Mouse (Mus musculus) CH12.LX (cell line): Measurements from ENCODE around the gene Hist1h1d. TPM values are rescaled to one million over a fixed set of nuclear protein-coding genes. Genes with fewer than 3 reads are reported as not detected.

Source experiments
- DNase-seq: peaks from one replicate; pipeline ENCODE4 v3.0.0-alpha.2; 2013; ENCODE audit errors: extremely low read depth
- H3K27ac ChIP-seq: 2 replicates; pipeline ENCODE4 v1.5.1; 2012; ENCODE audit warnings: low read depth, mild to moderate bottlenecking, control low read depth, moderate library complexity; ENCODE audit not compliant: insufficient read depth
- H3K27me3 ChIP-seq: replicated peaks from 2 replicates; pipeline ENCODE3; 2012; ENCODE audit warnings: inconsistent platforms
- H3K36me3 ChIP-seq, 2 experiments: replicated peaks in 1 of 2; 2 replicates each; pipeline versions ENCODE3 to v1.6.1; 2012; ENCODE audit warnings: inconsistent platforms in 1 of 2, low read length in 1 of 2, mild to moderate bottlenecking in 1 of 2, mixed read lengths in 1 of 2, moderate library complexity in 1 of 2; ENCODE audit not compliant: control insufficient read depth in 1 of 2, insufficient read depth in 1 of 2
- H3K4me1 ChIP-seq, 2 experiments: 2 replicates each; pipeline ENCODE4 v1.6.1; 2012; ENCODE audit warnings: inconsistent platforms in 1 of 2, moderate library complexity in 1 of 2; ENCODE audit not compliant: insufficient read depth in 2 of 2, control insufficient read depth in 1 of 2
- H3K4me2 ChIP-seq: 2 replicates; pipeline ENCODE4 v1.6.1; 2012; ENCODE audit warnings: low read depth, mild to moderate bottlenecking, control low read depth; ENCODE audit not compliant: poor library complexity, insufficient read depth, severe bottlenecking
- H3K4me3 ChIP-seq, 3 experiments: fragments of 150-350 bp in 1 of 3; sonication (generic) in 1 of 3; replicated peaks in 1 of 3; 2 replicates each; pipeline versions ENCODE3 to v1.5.1; 2011 to 2012; ENCODE audit warnings: low read depth in 2 of 3, low read length in 2 of 3, mild to moderate bottlenecking in 2 of 3, moderate library complexity in 2 of 3, control low read depth in 1 of 3, improper control_type of control experiment in 1 of 3, inconsistent platforms in 1 of 3, mixed read lengths in 1 of 3; ENCODE audit not compliant: poor library complexity in 1 of 3
- H3K79me2 ChIP-seq: replicated peaks from 2 replicates; pipeline ENCODE4 v1.6.1; 2012; ENCODE audit warnings: mild to moderate bottlenecking, moderate library complexity; ENCODE audit not compliant: control insufficient read depth, poor library complexity, insufficient read depth, severe bottlenecking; ENCODE audit errors: extremely low read depth
- H3K9ac ChIP-seq: 2 replicates; pipeline ENCODE4 v1.6.1; 2012; ENCODE audit warnings: low read depth, mild to moderate bottlenecking, control low read depth, moderate library complexity; ENCODE audit not compliant: insufficient read depth
- H3K9me3 ChIP-seq: replicated peaks from 2 replicates; pipeline ENCODE3; 2012; ENCODE audit warnings: low read length, inconsistent platforms, mixed read lengths
- CTCF ChIP-seq, 2 experiments: IDR thresholded peaks in 1 of 2; conservative IDR thresholded peaks in 1 of 2; 2 replicates each; pipeline ENCODE4 v1.5.1; 2011 to 2012; ENCODE audit warnings: low read depth in 2 of 2, low read length in 2 of 2, improper control_type of control experiment in 1 of 2, inconsistent platforms in 1 of 2, mild to moderate bottlenecking in 1 of 2, moderate library complexity in 1 of 2
- ELF1 ChIP-seq: IDR thresholded peaks from 2 replicates; pipeline ENCODE4 v1.6.1; 2014; ENCODE audit warnings: low read depth, mild to moderate bottlenecking, inconsistent platforms, low read length, improper control_type of control experiment
- ETS1 ChIP-seq: conservative IDR thresholded peaks from 2 replicates; pipeline ENCODE4 v1.6.1; 2012; ENCODE audit warnings: low read depth, mild to moderate bottlenecking, inconsistent platforms, low read length, improper control_type of control experiment, moderate library complexity
- GABPA ChIP-seq: IDR thresholded peaks from 2 replicates; pipeline ENCODE4 v1.6.1; 2012; ENCODE audit warnings: low read depth, low read length, improper control_type of control experiment, inconsistent platforms; ENCODE audit not compliant: insufficient replicate concordance
- HCFC1 ChIP-seq: IDR thresholded peaks from 2 replicates; pipeline ENCODE4 v1.6.1; 2012; ENCODE audit warnings: low read depth, mild to moderate bottlenecking, inconsistent platforms, low read length, improper control_type of control experiment
- JUN ChIP-seq: IDR thresholded peaks from 2 replicates; pipeline ENCODE4 v1.6.1; 2011; ENCODE audit warnings: low read depth, mild to moderate bottlenecking, low read length, improper control_type of control experiment, moderate library complexity; ENCODE audit not compliant: insufficient read depth
- MAFK ChIP-seq: IDR thresholded peaks from 2 replicates; pipeline ENCODE4 v1.6.1; 2011; ENCODE audit warnings: low read length, improper control_type of control experiment; ENCODE audit not compliant: insufficient replicate concordance
- MAX ChIP-seq: IDR thresholded peaks from 2 replicates; pipeline ENCODE4 v1.6.1; 2011; ENCODE audit warnings: low read length, improper control_type of control experiment
- MAZ ChIP-seq: IDR thresholded peaks from 2 replicates; pipeline ENCODE4 v1.6.1; 2012; ENCODE audit warnings: low read depth, mild to moderate bottlenecking, inconsistent platforms, low read length, improper control_type of control experiment, moderate library complexity
- MEF2A ChIP-seq: IDR thresholded peaks from 2 replicates; pipeline ENCODE4 v1.6.1; 2014; ENCODE audit warnings: low read depth, mild to moderate bottlenecking, inconsistent platforms, low read length, improper control_type of control experiment, borderline replicate concordance
- MXI1 ChIP-seq: IDR thresholded peaks from 2 replicates; pipeline ENCODE4 v1.6.1; 2011; ENCODE audit warnings: mild to moderate bottlenecking, low read depth, low read length, improper control_type of control experiment
- MYC ChIP-seq: IDR thresholded peaks from 2 replicates; pipeline ENCODE4 v1.6.1; 2011; ENCODE audit warnings: low read depth, mild to moderate bottlenecking, improper control_type of control experiment, low read length
- NELFE ChIP-seq: IDR thresholded peaks from 2 replicates; pipeline ENCODE4 v1.6.1; 2011; ENCODE audit warnings: low read depth, low read length, improper control_type of control experiment
- NRF1 ChIP-seq: IDR thresholded peaks from 2 replicates; pipeline ENCODE4 v1.6.1; 2014; ENCODE audit warnings: low read depth, mild to moderate bottlenecking, inconsistent platforms, low read length, improper control_type of control experiment, moderate library complexity
- POLR2A ChIP-seq: IDR thresholded peaks from 2 replicates; pipeline ENCODE4 v1.6.1; 2011; ENCODE audit warnings: low read depth, mild to moderate bottlenecking, improper control_type of control experiment, low read length
- POLR2AphosphoS2 ChIP-seq: IDR thresholded peaks from 2 replicates; pipeline ENCODE4 v1.6.1; 2011; ENCODE audit warnings: low read depth, low read length, improper control_type of control experiment
- RAD21 ChIP-seq: IDR thresholded peaks from 2 replicates; pipeline ENCODE4 v1.6.1; 2011; ENCODE audit warnings: low read depth, mild to moderate bottlenecking, low read length, improper control_type of control experiment, moderate library complexity
- RCOR1 ChIP-seq: conservative IDR thresholded peaks from 2 replicates; pipeline ENCODE4 v1.6.1; 2012; ENCODE audit warnings: low read depth, mild to moderate bottlenecking, inconsistent platforms, low read length, improper control_type of control experiment
- SMC3 ChIP-seq: IDR thresholded peaks from 2 replicates; pipeline ENCODE4 v1.6.1; 2011; ENCODE audit warnings: low read depth, low read length, improper control_type of control experiment
- TCF12 ChIP-seq: IDR thresholded peaks from 2 replicates; pipeline ENCODE4 v1.6.1; 2014; ENCODE audit warnings: low read depth, mild to moderate bottlenecking, inconsistent platforms, low read length, improper control_type of control experiment
- UBTF ChIP-seq: IDR thresholded peaks from 2 replicates; pipeline ENCODE4 v1.6.1; 2012; ENCODE audit warnings: low read depth, mild to moderate bottlenecking, inconsistent platforms, low read length, improper control_type of control experiment, moderate library complexity
- USF1 ChIP-seq: IDR thresholded peaks from 2 replicates; pipeline ENCODE4 v1.6.1; 2014; ENCODE audit warnings: low read depth, mild to moderate bottlenecking, inconsistent platforms, low read length, improper control_type of control experiment
- USF2 ChIP-seq: conservative IDR thresholded peaks from 2 replicates; pipeline ENCODE4 v1.6.1; 2011; ENCODE audit warnings: low read depth, low read length, improper control_type of control experiment
- ZKSCAN1 ChIP-seq: IDR thresholded peaks from 2 replicates; pipeline ENCODE4 v1.6.1; 2012; ENCODE audit warnings: low read depth, inconsistent platforms, low read length, improper control_type of control experiment, borderline replicate concordance
- ZMIZ1 ChIP-seq: IDR thresholded peaks from 2 replicates; pipeline ENCODE4 v1.6.1; 2012; ENCODE audit warnings: low read depth, mild to moderate bottlenecking, inconsistent platforms, low read length, improper control_type of control experiment
- dilution Hi-C: fragments of 300-500 bp; cut with MboI; formaldehyde crosslinking; loops from 2 replicates; pipeline ENCODE4 v1.14.3; 2020; ENCODE audit warnings: low sequenced_read_pairs; ENCODE audit not compliant: extremely low pct_unique_long_range_greater_than_20kb, extremely low pct_ligation_motif_present
- in situ Hi-C: fragments of 300-500 bp; cut with MboI; formaldehyde crosslinking; loops from 3 replicates; pipeline ENCODE4 v1.14.3; 2019; ENCODE audit warnings: low sequenced_read_pairs, low pct_ligation_motif_present, low pct_unique_long_range_greater_than_20kb, mixed read lengths
- polyA plus RNA-seq: library from polyadenylated mRNA; unstranded; fragments of >175 nt; gene quantifications from 2 replicates; pipeline ENCODE4 v1.2.1, GENCODE M21; 2012; ENCODE audit warnings: low read depth; ENCODE audit not compliant: insufficient read length
- total RNA-seq, 2 experiments: library from RNA; depleted of rRNA; stranded (reverse); fragments of 300-350 nt in 1 of 2; fragments of >200 nt in 1 of 2; gene quantifications; 2 replicates each; pipeline ENCODE4 v1.2.3; 2012 to 2014

The Hist1h1d gene
- total and polyA plus RNA-seq, 3 experiments, result 0.14 to 112 (median 2.3) TPM

DNA sequence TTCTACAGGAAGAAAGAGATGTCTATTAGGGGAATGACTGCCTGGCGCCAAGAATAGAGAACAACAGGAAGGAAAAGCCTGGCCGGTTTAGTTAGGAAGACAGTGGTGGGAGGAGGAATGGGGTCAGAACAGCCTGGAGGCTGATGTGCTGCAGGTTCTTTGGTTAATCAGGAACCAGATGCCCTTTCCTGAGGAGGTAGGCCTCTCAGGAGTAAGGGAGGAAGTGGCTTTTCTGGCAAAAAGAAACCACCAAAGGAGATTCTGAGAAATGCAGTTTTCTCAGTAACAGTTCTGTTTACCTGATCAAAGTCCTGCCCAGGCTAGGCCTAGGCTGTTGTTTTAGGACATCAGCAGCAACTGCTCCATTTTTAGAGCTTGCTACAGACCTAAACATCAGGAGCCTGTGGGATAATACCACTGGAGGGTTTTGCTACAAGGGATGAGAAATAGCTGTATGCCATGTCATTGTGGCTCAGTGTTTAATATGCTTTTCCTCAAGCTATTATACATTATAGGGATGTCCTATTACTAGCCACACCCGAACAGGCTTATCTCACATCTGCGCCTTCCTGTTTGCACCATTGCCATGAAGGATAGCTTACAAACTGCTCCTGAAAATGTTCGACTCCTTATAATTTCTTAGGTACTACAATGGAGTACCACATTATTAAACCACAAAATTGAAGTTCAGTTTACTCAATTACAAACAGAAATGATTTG is 40.1 kb downstream of the Hist1h1d start:
- dilution Hi-C loops, result no loop called here
- peaks cover 2 to 47% of the 10 kb centered on the region in 2 experiments; a peak in 3 of 4 replicates for H3K4me1 ChIP-seq
- no peak overlapping the region for H3K4me2 ChIP-seq
- TF ChIP-seq ZMIZ1 (no peak), MEF2A (no peak), HCFC1 (no peak), USF2 (no peak), ZKSCAN1 (no peak), RAD21 (no peak), MAX (no peak), MAZ (no peak)
- H3K79me2 ChIP-seq, result no peaks in the 10 kb centered on the region
- no peak overlapping the region; the same call in 1 of the 2 replicates for H3K9ac ChIP-seq
- H3K36me3 ChIP-seq, result no peaks in the 10 kb centered on the region
- H3K27ac ChIP-seq, result no peak overlapping the region
- no peaks in the 10 kb centered on the region for H3K9me3 ChIP-seq
- H3K4me3 ChIP-seq, result no peak overlapping the region
- in situ Hi-C loops, result loop anchor here (5.0 kb wide), 1 partner anchor 161 kb away; no protein-coding TSS in a partner anchor
- no peak for DNase-seq
- no peaks in the 10 kb centered on the region for H3K27me3 ChIP-seq

DNA sequence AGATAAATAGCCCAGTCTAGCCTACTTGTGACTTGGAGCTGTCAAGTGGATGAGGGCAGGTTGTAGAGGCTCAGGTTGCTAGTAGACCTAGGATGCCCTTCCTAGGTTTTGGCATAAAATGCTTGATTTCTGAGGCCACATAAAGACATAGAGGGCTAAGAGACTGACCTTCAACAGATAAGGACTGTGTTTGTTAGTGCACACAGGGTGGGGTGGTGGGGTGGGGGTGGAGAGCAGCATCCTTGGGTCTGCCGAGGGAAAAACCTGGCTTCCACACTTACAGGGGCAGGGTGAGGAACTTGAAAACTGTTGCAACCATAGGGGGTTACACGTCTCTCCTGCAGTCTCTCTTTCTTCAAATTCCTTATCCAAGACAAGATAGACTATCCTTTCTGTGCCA is 42.1 kb downstream of the Hist1h1d start:
- no peaks in the 10 kb centered on the region for H3K79me2 ChIP-seq
- no peak for TF ChIP-seq UBTF
- no peak for TF ChIP-seq MAFK
- TF ChIP-seq JUN, result no peak
- no peak for TF ChIP-seq RCOR1
- TF ChIP-seq TCF12, result no peak
- TF ChIP-seq RAD21, result no peak
- TF ChIP-seq MYC, result no peak
- TF ChIP-seq GABPA, result no peak
- TF ChIP-seq NRF1, result no peak
- no peak for TF ChIP-seq USF1
- no peak for TF ChIP-seq MAX
- TF ChIP-seq ETS1, result no peak
- no peak for TF ChIP-seq MEF2A
- TF ChIP-seq CTCF (conservative IDR thresholded peaks at IDR 0.05 in 1 of 2, IDR thresholded peaks at IDR 0.05 in 1 of 2; ENCODE audit: low read depth in 2 of 2, low read length in 2 of 2), result no peak
- no peak for TF ChIP-seq NELFE
- TF ChIP-seq ELF1, result no peak
- TF ChIP-seq MXI1, result no peak
- no peak for TF ChIP-seq SMC3
- TF ChIP-seq POLR2A, result no peak
- TF ChIP-seq POLR2AphosphoS2, result no peak
- TF ChIP-seq, all 38 proteins: peak for 0
- no peak overlapping the region for H3K27ac ChIP-seq
- DNase-seq, result no peak
- in situ Hi-C loops, result no loop called here
- H3K9ac ChIP-seq, result no peak overlapping the region
- dilution Hi-C loops, result no loop called here
- H3K4me1 ChIP-seq, result peaks cover 2 to 34% of the 10 kb centered on the region in 2 experiments; a peak in 3 of 4 replicates
- H3K4me3 ChIP-seq, result no peak overlapping the region
- no peaks in the 10 kb centered on the region for H3K36me3 ChIP-seq
- no peaks in the 10 kb centered on the region for H3K27me3 ChIP-seq
- H3K4me2 ChIP-seq, result no peak overlapping the region
- H3K9me3 ChIP-seq, result no peaks in the 10 kb centered on the region
